Mouse (Mus musculus) cortical plate, adult 2 months (tissue): Measurements from ENCODE around the gene Atg16l2. TPM values are rescaled to one million over a fixed set of nuclear protein-coding genes. Genes with fewer than 3 reads are reported as not detected.

ENCODE experiments used
- H3K27ac ChIP-seq: fragments of 200-500 bp; 2 replicates; pipeline ENCODE4 v1.5.1; 2012; ENCODE audit warnings: low read length, control low read depth, inconsistent platforms; ENCODE audit not compliant: insufficient read depth
- H3K4me1 ChIP-seq: fragments of 200-500 bp; 2 replicates; pipeline ENCODE4 v1.6.1; 2011; ENCODE audit warnings: low read length; ENCODE audit not compliant: control insufficient read depth, insufficient read depth
- H3K4me3 ChIP-seq: fragments of 200-500 bp; 2 replicates; pipeline ENCODE4 v1.5.1; 2011; ENCODE audit warnings: mild to moderate bottlenecking, low read length, control low read depth; ENCODE audit not compliant: insufficient read depth
- CTCF ChIP-seq: fragments of 200-500 bp; IDR thresholded peaks from 2 replicates; pipeline ENCODE4 v1.5.1; 2011; ENCODE audit warnings: mild to moderate bottlenecking, control low read depth, low read length; ENCODE audit not compliant: insufficient read depth; ENCODE audit errors: extremely low read depth
- POLR2A ChIP-seq: fragments of 200-500 bp; IDR thresholded peaks from 2 replicates; pipeline ENCODE4 v1.6.1; 2011; ENCODE audit warnings: mild to moderate bottlenecking, low read length, control low read depth; ENCODE audit not compliant: insufficient read depth; ENCODE audit errors: extremely low read depth
- polyA plus RNA-seq: library from polyadenylated mRNA; depleted of rRNA; stranded (reverse); fragments of >200 nt; gene quantifications from 2 replicates; pipeline ENCODE4 v1.2.3, GENCODE M21; 2012; rRNA removed

The Atg16l2 gene
- polyA plus RNA-seq, 1 experiment: 65.1 TPM

DNA sequence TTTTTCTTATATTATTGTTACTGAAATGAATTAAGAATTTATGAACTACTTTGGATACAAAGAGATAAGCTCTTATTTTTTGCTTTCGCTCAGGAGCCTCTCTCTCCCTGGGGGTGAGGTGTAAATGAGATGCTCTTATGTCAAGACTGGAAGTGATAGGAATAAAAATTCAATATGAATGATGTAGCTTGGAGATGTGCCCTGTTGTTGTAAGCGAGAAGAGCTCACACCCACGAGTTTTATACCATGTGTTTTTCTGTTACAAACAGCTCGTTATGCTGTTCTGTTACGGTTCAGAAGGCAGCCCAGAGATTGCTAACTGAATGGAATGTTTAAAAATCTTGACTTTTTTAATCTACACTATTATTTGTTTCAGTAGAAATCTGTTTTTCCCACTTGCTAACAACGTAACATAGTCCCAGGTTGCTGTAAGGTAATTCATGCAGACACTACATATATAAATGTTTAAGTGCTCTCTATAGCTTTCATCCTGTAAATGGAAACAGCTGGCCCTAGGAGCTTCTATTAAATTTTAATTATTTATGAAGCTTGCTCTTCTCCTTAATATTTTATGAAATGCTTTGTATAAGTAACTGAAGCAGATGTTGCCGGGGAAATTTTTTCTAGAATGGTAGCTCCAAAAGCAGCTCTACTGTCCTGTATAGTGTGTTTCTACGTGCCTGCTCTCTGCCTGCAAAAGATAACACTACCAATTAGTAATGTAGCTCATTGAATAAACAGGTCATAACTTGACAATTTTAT, 65.2 kb downstream of the Atg16l2 start:
- Histone ChIP-seq H3K4me3 (no peak overlapping the region), H3K4me1 (no peaks in the 10 kb centered on the region), H3K27ac (no peak overlapping the region)
- TF ChIP-seq CTCF (no peak), POLR2A (no peak)

GRCm38 (mm10) chr7:101232716-101233115, 69.3 kb downstream of the Atg16l2 start:
- no peak for TF ChIP-seq POLR2A
- no peak for TF ChIP-seq CTCF
- no peaks in the 10 kb centered on the region for H3K4me1 ChIP-seq
- no peak overlapping the region for H3K4me3 ChIP-seq
- no peak overlapping the region for H3K27ac ChIP-seq

DNA sequence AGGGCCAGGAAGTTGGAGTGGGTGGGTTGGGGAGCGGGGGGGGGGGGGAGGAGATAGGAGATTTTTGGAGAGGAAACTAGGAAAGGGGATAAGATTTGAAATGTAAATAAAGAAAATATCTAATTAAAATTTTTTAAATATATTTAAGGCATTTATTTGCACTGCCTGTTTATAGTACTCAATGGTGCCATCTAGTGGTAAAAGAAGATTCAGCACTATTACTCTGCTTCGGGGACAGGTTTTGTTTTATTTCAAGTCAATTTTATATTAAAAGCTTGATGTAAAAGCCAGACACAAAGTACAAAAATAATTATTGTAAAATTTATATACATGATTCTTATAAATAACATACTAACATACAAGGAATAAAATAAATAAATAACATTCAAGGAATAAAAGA, 70.6 kb downstream of the Atg16l2 start:
- H3K4me1 ChIP-seq: no peaks in the 10 kb centered on the region
- H3K27ac ChIP-seq: no peak overlapping the region
- no peak overlapping the region for H3K4me3 ChIP-seq
- TF ChIP-seq CTCF: no peak
- TF ChIP-seq POLR2A: no peak

GRCm38 (mm10) chr7:101229336-101229735, 72.7 kb downstream of the Atg16l2 start:
- TF ChIP-seq POLR2A: no peak
- no peak for TF ChIP-seq CTCF
- no peak overlapping the region for H3K27ac ChIP-seq
- no peaks in the 10 kb centered on the region for H3K4me1 ChIP-seq
- H3K4me3 ChIP-seq: no peak overlapping the region

- no peak for TF ChIP-seq CTCF
- TF ChIP-seq POLR2A: no peak
- Histone ChIP-seq H3K4me1 (no peaks in the 10 kb centered on the region), H3K4me3 (no peak overlapping the region), H3K27ac (no peak overlapping the region)
Observed at GRCm38 (mm10) chr7:101223501-101223900, 78.5 kb downstream of the Atg16l2 start.

DNA sequence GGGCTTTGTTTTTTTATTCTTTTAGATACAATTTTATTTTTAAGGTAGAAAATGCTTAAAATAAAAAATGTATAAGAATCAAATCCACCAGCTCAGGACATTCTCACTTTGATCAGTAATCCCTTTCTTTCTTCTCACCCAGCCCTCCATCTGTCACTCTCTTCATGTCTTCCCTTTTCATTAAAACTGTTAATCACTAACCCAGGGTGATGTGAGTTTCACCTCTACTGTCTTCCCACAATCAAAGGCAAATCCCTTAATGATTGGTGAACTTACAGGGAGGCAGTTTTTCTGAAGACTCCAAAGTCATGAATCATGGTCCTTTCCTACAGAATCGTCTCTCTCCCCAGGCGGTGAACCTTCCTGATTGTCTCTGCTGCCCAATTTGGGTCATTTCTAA, 85.3 kb downstream of the Atg16l2 start:
- Histone ChIP-seq H3K27ac (no peak overlapping the region), H3K4me3 (no peak overlapping the region), H3K4me1 (no peaks in the 10 kb centered on the region)
- TF ChIP-seq POLR2A (no peak), CTCF (no peak)

DNA sequence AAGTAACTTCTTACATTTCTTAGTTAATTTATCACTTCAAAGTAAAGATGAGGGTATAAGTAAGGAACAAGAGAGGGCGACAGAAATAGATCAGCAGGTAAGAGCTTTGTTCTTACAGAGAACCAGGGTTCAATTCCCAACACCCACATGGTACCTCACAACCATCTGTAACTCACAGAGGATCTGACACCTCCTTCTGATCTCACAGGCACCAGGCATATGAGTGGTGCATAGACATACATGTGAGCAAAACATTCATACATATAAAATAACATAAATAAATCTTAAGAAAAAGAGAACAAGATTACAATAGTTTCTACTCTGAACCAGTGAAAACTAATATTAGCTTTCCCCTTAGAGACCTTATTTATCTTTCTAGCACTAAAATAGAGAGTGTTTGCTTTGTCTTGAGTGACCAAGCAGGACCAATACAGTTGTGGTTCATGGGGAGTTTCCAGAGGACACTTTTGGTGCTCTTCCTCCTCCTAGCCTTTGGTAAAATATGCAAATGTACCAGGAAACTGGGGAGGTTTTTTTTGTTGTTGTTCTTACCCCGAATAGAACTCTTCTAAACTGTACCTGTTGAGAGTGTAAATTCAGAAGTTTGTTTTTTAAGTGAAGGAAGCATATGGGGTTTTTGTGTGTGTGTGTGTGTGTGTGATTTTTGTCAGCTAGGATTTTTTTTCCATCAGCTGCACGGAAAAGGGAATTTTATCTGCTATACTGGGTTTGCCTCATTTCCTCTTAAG, 88.4 kb downstream of the Atg16l2 start:
- TF ChIP-seq POLR2A (no peak), CTCF (no peak)
- no peak overlapping the region for H3K27ac ChIP-seq
- H3K4me3 ChIP-seq: no peak overlapping the region
- H3K4me1 ChIP-seq: no peaks in the 10 kb centered on the region

Other genes with a start within 250 kb of the Atg16l2 start
- gene Fchsd2, start 209.4 kb downstream of the Atg16l2 start, polyA plus RNA-seq: 20.4 and 21.8 TPM in 2 replicates
- 94.2 and 95.5 TPM in 2 replicates for gene Stard10, start 14.8 kb upstream of the Atg16l2 start, polyA plus RNA-seq
- 16.3 and 19.1 TPM in 2 replicates for gene Arap1, start 45.8 kb upstream of the Atg16l2 start, polyA plus RNA-seq
- 0.56 and 0.59 TPM in 2 replicates for gene Gm45837, start 108.6 kb upstream of the Atg16l2 start, polyA plus RNA-seq
- gene Pde2a, start 119.4 kb upstream of the Atg16l2 start, polyA plus RNA-seq: 223 and 236 TPM in 2 replicates